Mouse (Mus musculus) cerebellum, postnatal 14 days (tissue): Measurements from ENCODE around the gene Pex14.

Experiments used
- DNase-seq, 2 experiments: peaks; one replicate each; pipeline ENCODE4 v3.0.0; 2021; ENCODE audit warnings: mixed read lengths in 2 of 2

The Pex14 gene

DNA sequence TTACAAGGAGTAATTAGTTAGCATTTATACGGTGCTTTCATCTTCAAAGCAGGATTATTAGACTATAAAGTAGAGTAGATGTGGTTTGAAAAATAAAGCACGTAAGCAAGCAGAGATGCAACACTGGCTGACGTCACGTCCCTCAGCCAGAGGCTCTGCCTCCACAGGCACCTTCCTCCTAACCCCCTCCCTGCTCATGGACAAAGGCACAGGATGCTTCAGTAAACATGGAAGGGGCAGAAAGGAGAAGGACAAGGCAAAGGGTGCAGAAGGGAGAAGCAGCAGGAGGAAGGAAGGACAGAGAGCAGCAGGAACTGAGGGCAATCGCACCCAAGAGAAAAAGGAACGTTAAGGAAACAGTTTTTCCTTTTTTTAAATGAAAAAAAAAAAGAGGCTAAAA, 43.8 kb downstream of the Pex14 start:
- DNase-seq, result no peak

DNA sequence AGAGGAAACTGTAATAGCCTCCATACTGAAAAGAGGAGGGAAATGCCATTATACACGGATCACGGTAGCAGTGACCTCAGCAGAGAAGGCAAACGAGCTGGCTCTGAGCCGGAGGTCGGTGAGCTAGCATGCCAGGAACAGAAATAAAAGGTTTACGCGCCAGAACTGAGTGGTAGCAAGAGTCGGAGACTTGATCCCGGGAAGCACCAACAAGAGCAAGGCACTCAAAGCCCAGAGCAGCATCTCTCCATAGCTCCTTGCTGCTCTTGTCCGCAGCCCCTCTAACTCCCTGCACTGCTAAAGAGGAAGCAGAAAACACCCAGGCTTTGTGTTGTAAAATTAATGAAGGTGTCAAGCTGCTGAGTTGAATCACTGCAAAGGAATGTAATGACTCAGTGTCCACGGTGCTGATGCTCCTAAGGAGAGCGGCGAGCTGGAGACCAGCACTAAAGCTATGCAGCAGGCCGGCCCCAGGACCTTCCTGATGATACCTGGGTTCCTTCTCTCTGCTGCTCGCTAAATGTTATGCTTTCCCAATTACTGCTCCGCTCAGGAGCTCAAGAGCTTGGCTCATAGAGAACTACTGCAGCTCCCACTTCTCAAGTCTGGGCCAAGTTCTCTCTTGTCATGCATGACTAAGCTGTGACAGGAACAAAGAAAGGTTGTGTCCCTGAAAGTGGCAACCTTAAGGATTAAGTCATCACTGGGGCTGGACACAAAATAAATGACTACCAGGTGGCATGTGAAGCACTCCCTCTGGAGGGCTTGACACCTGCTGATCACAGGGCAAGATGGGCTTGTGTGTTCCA, 50.1 kb downstream of the Pex14 start:
- DNase-seq, result peak; percentile 43 to 47

DNA sequence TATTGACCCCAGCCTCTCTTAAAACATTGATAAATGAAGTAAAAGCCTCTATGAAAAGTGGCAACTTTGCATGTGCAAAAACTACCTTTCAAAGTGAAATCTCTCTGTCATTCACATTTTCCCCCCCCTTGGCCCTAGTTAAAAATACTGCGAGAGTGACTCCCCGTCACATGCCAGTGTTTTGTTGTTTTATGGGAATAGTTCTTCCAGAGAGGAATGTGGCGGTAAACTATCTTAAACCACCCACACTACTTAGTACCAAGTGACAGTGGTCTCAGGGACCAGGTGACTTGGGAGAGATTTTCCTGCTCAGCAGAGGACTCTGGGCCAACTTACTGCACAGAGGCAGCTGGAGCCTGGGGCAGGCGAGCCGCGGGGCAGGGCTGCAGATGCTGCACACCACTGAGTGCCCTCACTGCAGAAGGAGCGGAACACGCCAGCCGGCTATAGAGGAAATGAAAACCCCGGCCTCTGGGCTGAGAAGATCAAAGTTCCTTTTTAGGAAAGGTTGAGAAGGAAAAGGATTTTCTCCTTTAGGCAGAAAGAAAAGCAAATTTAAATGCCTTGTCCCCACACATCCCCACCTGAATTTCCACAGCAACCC, 50.9 kb downstream of the Pex14 start:
- DNase-seq, result no peak

DNA sequence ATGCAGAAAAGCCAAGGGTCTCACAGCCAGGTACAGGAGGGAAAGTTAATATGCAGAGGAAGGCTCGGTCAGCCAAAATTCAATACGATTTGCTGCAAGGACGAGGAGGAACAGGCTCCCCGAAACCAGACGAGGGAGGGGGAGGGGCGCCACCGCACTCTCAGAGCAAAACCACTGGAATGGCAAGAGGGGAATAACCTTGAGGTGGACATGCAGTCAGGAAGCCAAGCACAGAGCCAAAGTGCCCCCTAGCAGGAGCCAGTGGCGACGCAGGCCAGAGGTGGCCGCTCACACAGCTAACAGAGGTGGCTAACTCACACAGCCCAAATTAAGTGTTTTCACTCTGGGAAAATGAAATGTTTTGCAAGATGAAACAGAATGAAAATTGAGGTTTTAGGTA, 52.3 kb downstream of the Pex14 start:
- peak in 1 of 2 experiments; percentile 35 for DNase-seq

DNA sequence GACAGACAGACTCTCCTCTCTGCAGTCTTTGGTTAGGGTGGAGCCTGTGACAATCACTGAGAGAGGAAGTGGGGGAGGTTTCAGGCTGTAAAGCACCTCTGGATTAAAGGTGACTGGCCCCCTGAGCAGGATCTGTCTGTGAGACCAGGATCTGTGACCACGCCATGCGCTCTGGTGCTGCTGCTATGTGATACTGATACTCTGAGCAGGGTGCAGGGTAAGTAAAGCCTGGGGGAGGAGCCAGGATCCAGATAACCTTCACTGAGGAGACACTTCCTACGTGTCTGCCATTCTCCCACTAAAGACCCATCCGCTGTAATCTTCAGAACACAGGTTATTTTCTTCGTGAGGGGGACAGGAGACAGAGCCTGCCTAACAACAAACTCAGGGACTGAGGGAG, 53.8 kb downstream of the Pex14 start:
- no peak for DNase-seq

DNA sequence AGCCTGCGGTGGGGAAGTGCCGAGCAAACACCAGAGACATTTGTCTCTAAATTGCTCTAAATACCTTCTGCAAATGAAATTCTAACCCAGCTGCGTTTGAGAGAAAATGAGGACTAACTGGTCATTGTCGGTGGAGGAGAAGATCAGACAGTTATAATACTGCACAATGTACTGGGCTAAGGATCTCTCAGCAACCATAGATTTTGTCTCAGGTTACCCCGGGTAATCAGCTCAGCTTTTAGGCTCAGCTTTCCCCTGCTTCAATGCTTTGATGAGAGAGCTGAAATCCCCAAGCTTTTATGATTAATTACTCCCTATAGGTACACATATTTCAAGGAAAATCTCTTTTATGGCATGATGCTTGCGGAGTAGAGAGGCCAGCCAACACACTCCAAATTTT, 59.4 kb downstream of the Pex14 start:
- no peak for DNase-seq

DNA sequence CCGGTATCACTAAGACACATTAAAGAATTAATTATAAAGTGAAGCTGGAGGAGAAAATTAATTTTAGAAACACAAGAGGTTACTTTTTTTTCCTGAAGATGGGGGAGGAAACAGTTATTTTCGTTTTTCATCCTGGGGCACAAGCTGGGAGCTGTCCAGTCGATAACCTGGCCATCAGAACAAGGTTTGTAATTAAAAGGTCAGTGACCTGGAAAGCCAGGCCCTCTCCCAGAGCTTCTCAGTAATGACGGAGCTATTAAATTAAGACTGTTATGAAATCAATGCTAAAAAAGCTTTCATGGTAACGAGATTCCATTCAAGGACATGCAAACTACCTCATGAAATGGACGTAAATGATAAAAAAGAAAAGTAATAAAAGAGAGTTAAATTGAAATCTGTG, 62.0 kb downstream of the Pex14 start:
- no peak for DNase-seq

DNA sequence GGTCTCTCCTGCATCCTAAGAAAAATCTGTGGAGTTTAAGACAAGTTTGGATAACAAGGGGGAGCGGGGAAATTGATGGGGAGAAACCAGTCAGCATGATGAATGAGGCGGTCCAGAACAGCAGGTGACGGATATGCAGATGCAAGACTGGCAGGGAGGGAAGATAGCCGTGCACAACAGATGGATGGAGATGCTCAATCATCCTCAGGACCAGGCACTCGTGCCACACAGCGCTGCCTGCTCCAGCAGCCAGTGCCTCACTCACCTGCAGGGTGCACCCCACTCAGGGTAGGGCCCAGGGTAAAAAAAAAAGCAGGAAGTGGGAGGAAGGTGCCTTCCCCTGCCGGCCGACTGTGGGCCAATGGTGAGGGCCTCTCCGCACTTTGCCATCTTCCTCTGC, 63.1 kb downstream of the Pex14 start:
- no peak for DNase-seq

DNA sequence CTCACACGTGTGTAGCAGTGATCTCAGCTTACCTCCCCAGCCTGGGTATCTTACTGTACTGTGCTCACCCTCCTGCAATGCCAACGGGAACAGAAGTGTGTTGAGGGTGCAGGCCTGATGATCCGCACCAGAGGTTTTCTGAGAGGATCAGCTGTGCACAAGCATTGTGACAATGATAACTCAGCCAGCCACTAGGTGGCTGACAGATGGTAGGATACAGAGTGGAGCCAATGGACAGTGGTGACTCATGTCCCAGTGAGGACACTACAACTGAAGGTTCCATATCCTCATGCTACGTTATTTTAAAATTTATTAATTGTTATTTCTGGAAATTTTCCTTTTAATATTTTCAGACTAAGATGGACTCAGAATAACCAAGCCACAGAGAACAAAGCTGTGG, 68.2 kb downstream of the Pex14 start:
- DNase-seq, result no peak

DNA sequence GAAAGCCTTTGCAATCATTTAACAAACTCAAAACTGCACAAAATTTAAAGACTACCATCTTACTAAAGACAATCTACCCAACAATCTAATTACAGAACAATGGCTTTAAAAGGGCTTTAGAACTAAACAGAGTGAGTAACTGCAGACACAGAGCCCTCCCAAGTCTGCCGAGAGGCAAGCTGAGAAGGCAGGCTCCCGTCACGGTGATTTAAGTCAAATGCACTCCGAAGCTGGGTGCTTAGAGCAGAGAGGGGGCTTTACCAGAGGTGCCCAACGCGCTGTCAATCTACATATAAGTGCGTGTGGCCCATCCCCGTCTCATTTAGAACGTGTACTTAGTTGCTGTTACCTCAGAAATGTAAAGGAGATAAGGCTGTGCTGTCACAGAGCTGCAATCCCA, 72.1 kb downstream of the Pex14 start:
- DNase-seq, result no peak

DNA sequence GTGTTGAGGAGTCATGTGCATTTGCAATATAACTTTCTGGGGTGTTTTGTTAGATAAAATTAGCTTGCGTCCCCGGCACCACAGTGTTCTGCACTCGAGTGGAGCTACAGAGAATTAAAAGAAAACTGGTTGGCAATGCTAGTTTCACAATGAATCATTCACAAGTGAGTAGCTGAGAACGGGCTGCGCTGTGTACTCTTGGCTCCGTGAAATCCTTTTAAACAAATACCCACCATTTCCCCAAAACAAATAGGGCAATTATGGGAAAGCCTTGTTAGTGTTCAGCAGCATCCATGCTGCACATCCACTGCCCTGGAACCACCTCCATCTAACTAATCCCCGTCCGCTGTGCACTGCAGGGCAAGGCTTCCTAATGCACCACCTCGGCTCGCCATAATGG, 74.4 kb downstream of the Pex14 start:
- DNase-seq, result no peak

DNA sequence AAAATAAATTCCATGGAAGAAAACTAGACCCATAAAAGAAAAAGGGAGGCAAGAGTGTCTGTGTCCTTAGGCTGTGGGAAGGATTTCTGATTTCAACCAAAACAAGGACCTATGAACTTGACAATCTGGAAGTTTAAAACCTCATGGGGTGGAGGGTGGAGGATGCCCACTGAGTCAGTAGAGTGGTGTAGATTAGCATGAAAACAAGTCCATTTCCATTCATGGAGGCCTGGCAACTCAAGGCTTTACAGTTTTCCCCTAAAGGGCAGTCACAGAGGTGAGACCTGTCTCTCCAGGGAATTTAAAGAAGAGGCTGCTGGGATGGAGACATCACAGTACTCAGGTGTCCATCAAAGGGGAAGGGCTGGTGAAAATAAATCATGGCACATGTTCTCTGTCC, 78.7 kb downstream of the Pex14 start:
- DNase-seq, result no peak

DNA sequence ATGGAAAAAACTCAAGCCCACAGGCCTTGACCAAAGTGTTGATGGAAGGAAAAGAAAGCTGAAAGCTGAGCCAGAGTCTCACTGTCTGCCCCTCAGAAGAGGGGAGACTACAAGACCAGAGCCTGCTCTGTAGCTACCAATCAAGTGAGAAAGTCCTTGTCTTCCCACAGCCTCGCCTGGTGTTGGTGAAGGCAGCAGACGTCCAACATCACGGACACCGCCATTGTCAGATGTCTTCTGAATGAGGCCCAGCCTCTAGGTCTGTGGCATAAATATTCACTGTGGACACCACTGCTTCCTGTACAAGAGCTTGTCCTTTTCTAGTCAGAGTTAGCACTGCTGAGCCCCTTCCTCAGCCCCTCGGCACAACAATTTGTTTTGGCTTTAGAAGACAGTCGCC, 80.2 kb downstream of the Pex14 start:
- no peak for DNase-seq

DNA sequence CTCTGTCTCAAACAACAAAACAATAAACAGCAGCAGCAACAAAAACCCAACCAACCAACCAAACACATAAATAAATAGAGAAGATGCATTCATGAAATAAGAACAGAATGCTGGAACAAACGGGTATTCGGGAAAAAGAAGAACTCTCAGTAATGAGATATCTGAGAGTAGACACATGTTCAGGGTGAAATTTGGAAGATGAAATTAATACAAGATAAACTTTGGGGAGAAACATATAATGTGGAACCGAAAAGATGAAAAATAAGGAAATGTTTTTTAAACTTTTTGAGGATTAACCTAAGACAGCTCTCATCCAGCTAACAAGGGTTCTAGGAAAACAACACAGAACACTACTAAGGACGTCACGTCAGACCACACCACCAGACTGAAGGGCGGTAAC, 92.9 kb downstream of the Pex14 start:
- DNase-seq, result no peak

DNA sequence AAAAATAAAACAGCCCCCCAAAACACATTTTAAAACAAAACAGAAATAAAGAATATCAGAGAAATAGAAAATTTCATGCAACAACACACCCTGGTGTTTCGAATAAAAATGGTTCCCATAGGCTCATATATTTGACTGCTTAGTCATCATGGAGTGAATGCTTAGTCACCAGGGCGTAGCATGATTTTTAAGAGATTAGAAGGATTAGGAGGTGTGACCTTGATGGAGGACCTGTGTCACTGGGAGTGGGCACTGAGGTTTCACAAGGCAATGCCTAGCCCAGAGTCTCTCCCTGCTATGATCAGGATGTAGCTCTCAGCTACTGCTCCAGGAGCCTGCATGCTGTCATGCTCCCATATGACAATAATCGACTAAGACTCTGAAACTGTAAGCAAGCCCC, 93.6 kb downstream of the Pex14 start:
- DNase-seq, result no peak

DNA sequence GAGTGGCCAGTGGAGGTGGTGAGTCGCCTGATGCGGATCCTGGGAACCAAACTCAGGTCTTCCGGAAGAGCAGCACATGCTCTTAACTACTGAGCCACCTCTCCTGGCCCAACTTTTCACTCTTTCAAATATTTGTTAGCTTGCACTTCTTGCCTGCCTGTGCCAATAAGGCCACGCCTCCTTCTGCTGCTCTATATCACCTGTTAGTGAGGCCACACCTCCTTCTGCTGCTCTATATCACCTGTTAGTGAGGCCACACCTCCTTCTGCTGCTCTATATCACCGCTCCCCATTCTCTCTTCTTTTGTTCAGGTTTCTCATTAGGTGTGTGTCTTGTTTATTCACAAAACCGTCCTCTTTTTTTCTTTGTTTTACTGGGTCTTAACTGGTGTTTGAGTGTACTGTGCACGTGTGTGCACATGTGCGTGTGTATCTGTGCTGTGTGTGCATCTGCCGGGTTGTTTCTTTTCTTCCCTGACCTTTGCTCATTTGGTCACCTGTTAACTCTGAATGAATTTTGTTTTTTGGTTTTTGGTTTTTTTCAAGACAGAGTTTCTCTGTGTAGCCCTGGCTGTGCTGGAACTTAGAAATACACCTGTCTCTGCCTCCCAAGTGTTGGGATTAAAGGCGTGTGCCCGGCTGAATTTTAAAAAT, 97.1 kb downstream of the Pex14 start:
- DNase-seq, result no peak

DNA sequence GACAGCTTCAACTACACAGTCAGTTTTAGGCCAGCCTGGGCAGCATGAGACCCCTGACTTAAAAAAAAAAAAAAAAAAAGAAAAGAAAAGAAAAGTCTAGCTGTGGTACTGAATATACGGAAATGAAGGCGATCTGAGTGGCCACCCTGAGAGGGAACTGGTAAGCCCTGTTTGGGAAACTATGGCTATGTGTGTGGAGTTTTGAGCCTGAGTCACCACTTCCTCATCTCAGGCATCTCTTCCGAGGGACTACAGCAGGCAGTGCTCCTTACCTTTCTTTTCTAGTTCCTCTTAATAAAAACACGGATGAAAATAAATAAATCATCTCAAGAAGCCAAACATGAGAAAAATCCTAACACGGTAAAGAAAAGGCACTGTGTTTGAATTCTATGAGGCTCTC, 98.2 kb downstream of the Pex14 start:
- no peak for DNase-seq

DNA sequence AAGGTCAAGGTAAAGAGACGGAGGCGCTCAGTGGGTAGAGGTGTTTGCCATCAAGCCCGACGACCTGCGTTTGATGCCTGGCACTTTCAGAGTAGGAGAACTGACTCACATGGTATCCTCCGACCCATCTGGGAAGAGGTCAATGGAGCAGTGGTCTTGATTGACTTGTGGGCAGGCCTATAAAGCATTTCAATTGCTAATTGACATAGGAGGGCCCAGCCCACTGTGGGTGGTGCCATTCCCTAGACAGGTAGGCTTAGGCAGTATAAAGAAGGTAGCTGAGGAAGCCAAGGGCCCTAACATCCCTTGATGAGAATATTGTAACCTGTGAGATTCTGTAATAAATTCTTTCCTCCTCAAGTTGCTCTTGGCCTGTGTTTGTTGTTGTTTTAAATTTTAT, 98.9 kb downstream of the Pex14 start:
- no peak for DNase-seq

DNA sequence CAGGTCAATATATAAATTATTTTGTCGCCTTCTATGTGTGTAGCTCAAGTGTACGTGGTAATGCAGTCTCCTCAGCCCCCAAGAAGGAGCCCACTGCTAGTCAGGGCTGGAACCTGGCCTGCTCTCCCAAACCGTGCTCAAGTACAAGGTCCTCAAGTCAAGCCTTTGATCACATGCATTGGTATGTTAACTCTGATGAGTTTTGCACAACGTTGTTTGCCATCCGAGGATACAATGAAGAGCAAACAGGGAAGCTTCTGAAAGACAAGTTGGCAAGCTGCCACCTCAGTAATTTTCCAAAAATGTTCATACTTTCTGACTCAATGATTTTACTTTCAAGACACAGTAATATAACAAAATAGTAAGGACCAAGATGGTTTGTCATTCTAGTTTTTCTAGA, 105.7 kb downstream of the Pex14 start:
- DNase-seq, result no peak

DNA sequence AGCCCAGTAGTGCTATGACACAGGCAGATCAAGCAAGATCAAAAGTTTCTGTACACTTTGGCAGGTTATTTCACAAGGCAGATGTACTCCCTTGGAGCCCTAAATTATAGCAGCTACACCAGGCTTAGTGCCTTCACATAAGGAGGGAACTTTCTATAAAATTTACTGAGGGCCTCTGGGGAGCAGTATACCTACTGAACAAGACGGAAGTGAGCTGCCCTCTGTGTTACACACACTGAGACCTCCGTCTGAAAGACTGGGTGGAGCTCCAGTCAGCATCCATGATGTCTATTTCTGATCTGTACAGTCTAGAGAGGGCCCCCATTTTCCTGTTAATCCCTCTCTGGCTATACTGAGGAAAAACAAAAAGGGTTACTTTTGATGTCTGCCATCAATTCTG, 109.6 kb downstream of the Pex14 start:
- DNase-seq, result no peak

DNA sequence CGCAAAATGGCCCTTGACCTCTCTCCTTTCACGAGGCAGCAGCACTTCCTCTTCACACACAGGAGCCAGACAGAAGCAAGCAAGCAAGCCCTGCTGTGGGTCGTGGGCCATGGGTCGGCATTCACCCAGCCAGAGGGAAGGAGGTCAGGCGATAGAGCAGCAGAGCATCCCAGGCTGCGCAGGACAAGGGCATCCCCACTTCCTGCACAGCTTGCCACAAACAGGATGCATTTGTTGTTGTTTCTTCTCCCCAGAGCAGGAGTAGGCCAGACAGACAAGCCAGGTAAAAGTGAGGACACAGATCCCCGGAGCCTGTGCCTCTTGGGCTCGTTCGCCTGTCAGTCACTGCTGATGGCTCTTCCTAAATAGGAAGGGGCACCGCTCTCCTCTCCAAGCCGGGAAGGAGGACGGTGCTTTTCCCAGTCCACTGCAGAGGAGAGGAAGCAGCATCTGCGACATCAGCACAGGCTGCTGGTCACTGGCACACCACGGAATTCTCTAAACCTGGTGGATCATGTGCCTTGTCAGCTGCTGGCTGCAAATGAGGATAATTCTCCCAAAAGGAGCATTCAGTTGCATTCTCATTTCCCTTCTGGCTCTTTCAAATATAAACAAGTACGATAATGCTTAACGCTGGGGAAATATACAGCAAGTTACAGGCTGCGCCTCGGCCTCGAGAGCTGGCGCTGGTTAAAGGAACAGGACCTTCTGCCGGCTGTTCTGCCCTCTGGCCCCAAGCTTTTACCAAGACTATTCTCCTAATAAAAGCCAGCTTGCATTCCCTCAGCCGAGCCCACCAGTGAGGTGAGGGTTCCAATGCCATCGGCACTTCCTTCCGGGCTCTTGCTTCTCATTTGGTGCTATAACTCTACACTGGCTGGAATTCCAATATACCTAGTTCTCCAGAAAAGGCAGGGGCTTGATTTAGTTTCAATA, 113.9 kb downstream of the Pex14 start:
- no peak for DNase-seq

DNA sequence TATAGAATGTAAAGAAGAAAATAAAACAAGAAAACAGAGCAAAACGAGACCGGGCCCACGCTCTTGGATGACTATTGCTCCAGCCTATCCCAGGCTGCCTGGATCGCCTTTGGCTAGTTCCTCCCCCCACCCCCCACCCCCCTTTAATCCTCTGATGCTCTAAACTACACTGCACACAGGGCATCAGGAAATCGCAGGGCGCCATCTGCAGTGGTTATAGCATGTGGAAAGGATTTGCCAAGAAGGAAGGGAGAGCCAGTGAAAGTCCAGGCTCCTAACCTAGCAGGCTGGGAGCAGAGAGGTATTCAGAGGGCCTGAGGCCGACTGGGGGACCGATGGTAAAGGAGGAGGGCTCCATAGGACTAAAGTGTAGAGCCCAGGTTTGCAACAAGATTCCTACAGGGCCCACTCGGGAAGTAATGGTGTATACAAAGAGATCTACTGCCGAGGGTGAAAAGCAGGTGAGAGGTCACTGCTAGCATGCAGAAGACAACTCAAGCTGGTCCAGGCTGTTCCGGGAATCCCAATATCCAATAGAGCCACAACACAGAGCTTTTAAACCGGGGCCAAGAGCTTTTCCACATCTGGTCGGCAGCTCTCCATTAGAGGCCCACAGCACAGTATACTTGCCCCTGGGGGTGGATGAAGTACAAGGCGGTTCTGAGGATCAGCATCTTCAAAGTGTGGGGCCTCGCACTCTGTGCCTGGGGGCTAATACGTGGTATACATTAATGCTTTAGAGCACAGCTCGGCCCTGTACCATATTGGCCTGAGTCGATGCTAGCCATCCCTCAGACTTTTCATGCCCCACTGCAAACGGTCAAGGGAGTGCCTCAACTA, 114.8 kb downstream of the Pex14 start:
- no peak for DNase-seq
